In the genomic region with DNA sequence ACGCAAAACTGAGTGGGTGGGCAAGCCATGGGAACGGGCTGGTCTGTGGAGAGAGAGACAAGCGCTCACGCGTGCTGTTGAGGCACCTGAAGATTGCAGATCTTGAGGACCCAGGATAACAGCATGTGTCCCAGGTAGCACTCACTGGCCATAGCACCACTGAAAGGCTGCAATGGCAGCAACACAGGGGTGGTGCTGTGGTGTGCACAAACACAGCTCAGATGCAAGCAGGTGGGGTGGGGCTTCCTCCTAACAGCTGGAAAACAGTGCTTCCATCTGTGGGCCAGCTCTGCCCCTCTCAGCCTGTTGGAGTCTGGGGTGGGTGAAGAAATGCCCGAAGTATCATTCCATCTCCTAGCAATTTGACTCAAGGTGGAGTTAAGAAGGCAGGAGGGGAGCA, we compare ENCODE assay signal across 9 mouse cellular contexts. TPM values are rescaled to one million over a fixed set of nuclear protein-coding genes. Genes with fewer than 3 reads are reported as not detected.
DNase-seq lines count a peak whose midpoint lies in the region; ATAC-seq lines count a peak whose summit lies in the region.
"Had no signal": no experiment of that assay in that cellular context is flagged by ENCODE, and none has a peak within 500 bp of the region (broad histone marks: within the 10 kb centered on the region; RNA-seq: fewer than 3 reads in every experiment).

A gene (plus strand): TSS at position 301 of the 400 bp plus-strand sequence.

- H3K4me3 ChIP-seq in heart, embryonic 15.5 days, result no peak within 1 kb of the TSS
- no peak within 1 kb of the TSS for H3K4me3 ChIP-seq in embryonic facial prominence, embryonic 12.5 days
- no peak within 1 kb of the TSS for H3K4me3 ChIP-seq in limb, embryonic 10.5 days

- H3K27me3 ChIP-seq in heart, embryonic 15.5 days, result no peaks in the 10 kb centered on the region
- no peaks in the 10 kb centered on the region for H3K27me3 ChIP-seq in embryonic facial prominence, embryonic 12.5 days
- H3K27me3 ChIP-seq in limb, embryonic 10.5 days (ENCODE audit: low read depth, poor library complexity, severe bottlenecking), result peaks cover 69% of the 10 kb centered on the region

- DNase-seq in heart, adult 8-10 months (ENCODE audit: low spot score), result no peak
- DNase-seq in limb, embryonic 10.5 days (ENCODE audit: low spot score), result no peak
- DNase-seq in retina, postnatal 1 day, result no peak
- no peak for DNase-seq in gastrocnemius, postnatal 10 days
- no peak for DNase-seq in spleen, postnatal 10 days (ENCODE audit: low spot score in 2 of 2)
- DNase-seq: lung, postnatal 4 days had no signal

- H3K4me1 ChIP-seq in heart, embryonic 15.5 days (replicated peaks), result no peaks in the 10 kb centered on the region
- no peaks in the 10 kb centered on the region for H3K4me1 ChIP-seq in embryonic facial prominence, embryonic 12.5 days
- no peaks in the 10 kb centered on the region for H3K4me1 ChIP-seq in limb, embryonic 10.5 days

- WGBS in heart, embryonic 15.5 days, result 74% methylated on average over 6 of the region's 6 CpGs
- 82% methylated on average over 6 of the region's 6 CpGs for WGBS in embryonic facial prominence, embryonic 12.5 days
- WGBS in limb, embryonic 10.5 days, result 78% methylated on average over 6 of the region's 6 CpGs

- H3K27ac ChIP-seq in heart, embryonic 15.5 days, result no peak within 1 kb of the TSS
- no peak within 1 kb of the TSS for H3K27ac ChIP-seq in embryonic facial prominence, embryonic 12.5 days
- no peak within 1 kb of the TSS for H3K27ac ChIP-seq in limb, embryonic 10.5 days

- no peak for ATAC-seq in heart, embryonic 15.5 days (replicated peaks; ENCODE audit: insufficient number of reproducible peaks, insufficient read depth, low FRiP score, low read depth)
- ATAC-seq in CD4-positive, CD25-positive, alpha-beta regulatory T cell, adult 4 months, result no peak
- no peak for ATAC-seq in embryonic facial prominence, embryonic 12.5 days (ENCODE audit: insufficient number of reproducible peaks, insufficient read depth, low FRiP score, low TSS enrichment)

- H3K9ac ChIP-seq in heart, embryonic 15.5 days, result no peak within 1 kb of the TSS
- no peak within 1 kb of the TSS for H3K9ac ChIP-seq in embryonic facial prominence, embryonic 12.5 days

- H3K4me2 ChIP-seq in heart, embryonic 15.5 days, result no peak within 1 kb of the TSS
- H3K4me2 ChIP-seq in embryonic facial prominence, embryonic 12.5 days (replicated peaks), result no peak within 1 kb of the TSS

- no peaks in the 10 kb centered on the region for H3K36me3 ChIP-seq in heart, embryonic 15.5 days
- no peaks in the 10 kb centered on the region for H3K36me3 ChIP-seq in embryonic facial prominence, embryonic 12.5 days
- no peaks in the 10 kb centered on the region for H3K36me3 ChIP-seq in limb, embryonic 10.5 days

- no peaks in the 10 kb centered on the region for H3K9me3 ChIP-seq in heart, embryonic 15.5 days (replicated peaks)
- H3K9me3 ChIP-seq in embryonic facial prominence, embryonic 12.5 days, result no peaks in the 10 kb centered on the region
- H3K9me3 ChIP-seq in limb, embryonic 10.5 days (replicated peaks), result no peaks in the 10 kb centered on the region

RNA-seq across cellular contexts. Expression of the gene that starts here (rescaled TPM):
- 10.3 and 12.5 TPM in 2 replicates for polyA plus RNA-seq in heart, embryonic 15.5 days (2015; fragmentation: Nextera tagmentation; extraction: Ambion mirVana)
- total RNA-seq in heart, adult 8-10 months (2022), result 1 to 10 TPM; 2.7 to 4.7 (median 2.8) TPM
- polyA plus RNA-seq in CD4-positive, CD25-positive, alpha-beta regulatory T cell, adult 4 months (2017; shearing (Covaris generic)), result 10 to 100 TPM; 44.9 to 53.6 TPM
- 25.8 and 27.0 TPM in 2 replicates for polyA plus RNA-seq in embryonic facial prominence, embryonic 12.5 days (2016; fragmentation: Nextera tagmentation; extraction: Ambion mirVana)
- polyA plus RNA-seq in limb, embryonic 10.5 days (2016; fragmentation: Nextera tagmentation; extraction: Ambion mirVana), result 16.6 and 20.8 TPM in 2 replicates
- 1 to 10 TPM; 2.4 to 5.2 TPM for total RNA-seq in gastrocnemius, postnatal 10 days (2021)
